Mouse (Mus musculus): Measurements from ENCODE around the gene Prkacb. TPM values are rescaled to one million over a fixed set of nuclear protein-coding genes. Genes with fewer than 3 reads are reported as not detected.

Prkacb gene
- polyA plus RNA-seq, 2 experiments, result 45.4 to 66.3 TPM

DNA sequence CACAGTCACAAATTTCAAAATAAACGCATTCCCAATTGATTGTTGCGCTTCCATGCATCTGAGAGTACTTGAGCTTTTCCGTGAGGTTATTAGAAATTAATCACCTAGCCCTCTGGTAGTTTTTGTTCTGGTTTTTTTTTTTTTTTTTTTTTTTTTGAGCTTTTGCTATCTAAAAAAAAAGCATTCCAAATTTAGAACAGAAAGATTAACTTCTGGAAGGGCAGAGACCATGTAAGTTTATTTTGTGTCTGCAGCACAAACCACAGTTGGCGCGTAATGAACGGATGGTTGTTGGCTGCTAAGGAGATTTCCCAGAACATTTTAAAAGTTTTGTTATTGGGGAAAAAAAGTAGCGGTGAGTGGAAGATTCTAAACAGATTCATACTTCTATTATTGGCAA lies 834 bp upstream of the Prkacb start:
- H3K9me3 ChIP-seq (ENCODE audit: control insufficient read depth, low read length), result no peaks in the 10 kb centered on the region
- no peaks in the 10 kb centered on the region for H3K36me3 ChIP-seq (ENCODE audit: control insufficient read depth, insufficient read depth, low read length)
- no peak overlapping the region for H3K27ac ChIP-seq (replicated peaks; ENCODE audit: low read depth, low read length)
- peak overlapping the region; percentile 99 for H3K4me3 ChIP-seq (replicated peaks; ENCODE audit: low read length)
- peaks cover 5% of the 10 kb centered on the region for H3K4me1 ChIP-seq (ENCODE audit: control insufficient read depth, insufficient read depth, low read length)
- DNase-seq (ENCODE audit: low spot score), result no peak
- 47% methylated on average over 7 of the region's 7 CpGs for WGBS
- H3K4me2 ChIP-seq (replicated peaks; ENCODE audit: low read depth, low read length, severe bottlenecking), result peak overlapping the region; percentile 62
- ATAC-seq (ENCODE audit: low FRiP score, low read depth), result no peak
- no peak for TF ChIP-seq POLR2A (IDR thresholded peaks at IDR 0.05; ENCODE audit: borderline replicate concordance, extremely low read depth, insufficient read depth, insufficient read length)
- H3K9ac ChIP-seq (ENCODE audit: low read depth, low read length, severe bottlenecking), result peak overlapping the region; percentile 95
- no peaks in the 10 kb centered on the region for H3K27me3 ChIP-seq (ENCODE audit: control insufficient read depth, insufficient read depth, low read length)

DNA sequence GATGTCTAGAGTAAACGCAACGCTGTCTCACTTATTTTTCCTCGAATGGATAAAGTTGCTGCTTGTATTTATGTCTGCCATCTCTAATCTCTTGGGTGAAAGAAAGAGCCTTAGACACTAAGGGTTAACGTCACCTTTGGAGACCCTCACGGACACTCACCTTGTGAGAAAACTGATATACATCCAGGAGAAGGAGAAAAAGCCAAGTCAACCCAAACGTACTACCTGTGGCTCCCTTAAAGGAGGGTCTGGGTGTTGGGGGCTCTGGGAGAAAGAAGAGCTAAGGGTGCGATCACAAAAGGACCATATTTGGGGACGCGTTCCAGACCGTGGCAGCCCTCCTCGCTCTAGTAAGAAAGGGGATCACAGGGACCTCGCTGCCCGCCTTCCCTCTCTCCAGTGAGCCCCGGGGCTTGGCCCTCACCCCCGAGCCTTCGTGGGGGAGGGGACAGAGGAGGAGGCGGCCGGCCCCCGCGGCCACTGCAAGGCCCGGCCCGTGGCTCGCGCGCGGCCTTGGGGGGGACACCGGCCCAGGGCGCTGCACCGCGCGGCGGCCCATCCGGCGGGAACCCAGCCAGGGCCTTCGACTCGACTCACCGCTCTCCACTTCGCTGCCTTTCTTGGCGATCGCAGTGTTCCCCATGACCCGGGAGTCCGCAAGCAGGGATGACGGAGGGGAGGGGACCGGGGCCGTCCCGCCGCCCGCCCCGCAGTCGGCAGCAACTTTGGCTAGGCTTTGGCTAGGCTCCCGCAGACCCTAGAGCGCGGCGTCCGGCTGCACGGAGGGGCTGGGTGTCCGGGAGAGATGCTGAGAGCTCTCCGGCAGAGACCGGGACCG lies 530 bp downstream of the Prkacb start:
- Histone ChIP-seq H3K4me2 (replicated peaks; ENCODE audit: low read depth, low read length, severe bottlenecking) (peak overlapping the region; percentile 63), H3K27ac (replicated peaks; ENCODE audit: low read depth, low read length) (peak overlapping the region; percentile 95), H3K9ac (ENCODE audit: low read depth, low read length, severe bottlenecking) (peak overlapping the region; percentile 95), H3K4me3 (replicated peaks; ENCODE audit: low read length) (peak overlapping the region; percentile 99), H3K4me1 (ENCODE audit: control insufficient read depth, insufficient read depth, low read length) (peaks cover 5% of the 10 kb centered on the region), H3K36me3 (ENCODE audit: control insufficient read depth, insufficient read depth, low read length) (no peaks in the 10 kb centered on the region), H3K27me3 (ENCODE audit: control insufficient read depth, insufficient read depth, low read length) (no peaks in the 10 kb centered on the region), H3K9me3 (ENCODE audit: control insufficient read depth, low read length) (no peaks in the 10 kb centered on the region)
- TF ChIP-seq POLR2A (IDR thresholded peaks at IDR 0.05; ENCODE audit: borderline replicate concordance, extremely low read depth, insufficient read depth, insufficient read length), result no peak
- ATAC-seq (ENCODE audit: low FRiP score, low read depth) (peak; percentile 59), DNase-seq (ENCODE audit: low spot score) (peak; percentile 31)
- WGBS, result under 1% methylated on average over 43 of the region's 60 CpGs

DNA sequence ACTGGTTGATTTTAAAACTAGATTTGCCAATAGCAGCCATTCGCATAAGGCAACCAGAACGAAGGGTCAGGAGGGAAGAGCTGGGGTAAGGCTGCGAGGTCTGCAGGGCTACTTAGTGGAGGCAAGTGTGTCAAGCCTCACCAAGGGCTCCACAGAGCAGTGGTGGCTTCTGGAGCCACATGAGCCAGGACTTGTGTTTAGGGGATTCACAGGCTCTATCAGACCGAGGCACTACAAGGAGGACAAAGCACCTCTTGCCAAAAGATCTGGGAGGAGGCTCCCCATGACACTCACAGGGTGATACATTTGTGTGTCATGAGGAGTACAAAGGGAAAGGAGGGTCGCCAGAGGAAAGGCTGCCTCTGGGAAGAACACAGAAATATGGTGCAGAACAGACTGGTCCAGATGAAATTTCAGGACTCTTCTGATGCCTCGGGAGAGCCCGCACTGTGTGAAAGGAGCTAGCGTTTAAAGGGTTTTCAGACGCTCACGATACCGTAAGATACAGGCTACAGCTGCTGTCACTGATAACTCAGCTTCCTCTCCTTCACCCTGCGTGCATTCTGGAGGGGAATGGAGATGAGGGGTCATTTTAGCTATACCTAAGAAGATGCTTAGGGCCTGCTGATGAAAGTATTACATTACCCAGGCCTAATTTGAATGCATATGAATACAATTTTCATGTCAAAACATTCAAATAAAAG lies 19.1 kb downstream of the Prkacb start:
- 90% methylated on average over 12 of the region's 12 CpGs for WGBS
- no peak for TF ChIP-seq POLR2A (IDR thresholded peaks at IDR 0.05; ENCODE audit: borderline replicate concordance, extremely low read depth, insufficient read depth, insufficient read length)
- no peaks in the 10 kb centered on the region for H3K9me3 ChIP-seq (ENCODE audit: control insufficient read depth, low read length)
- H3K27ac ChIP-seq (replicated peaks; ENCODE audit: low read depth, low read length), result no peak overlapping the region
- peaks cover 5% of the 10 kb centered on the region; the same call in 1 of the 2 replicates for H3K36me3 ChIP-seq (ENCODE audit: control insufficient read depth, insufficient read depth, low read length)
- H3K27me3 ChIP-seq (ENCODE audit: control insufficient read depth, insufficient read depth, low read length), result no peaks in the 10 kb centered on the region
- no peak overlapping the region for H3K9ac ChIP-seq (ENCODE audit: low read depth, low read length, severe bottlenecking)
- ATAC-seq (ENCODE audit: low FRiP score, low read depth), result no peak
- H3K4me3 ChIP-seq (replicated peaks; ENCODE audit: low read length), result no peak overlapping the region
- H3K4me2 ChIP-seq (replicated peaks; ENCODE audit: low read depth, low read length, severe bottlenecking), result no peak overlapping the region
- H3K4me1 ChIP-seq (ENCODE audit: control insufficient read depth, insufficient read depth, low read length), result no peaks in the 10 kb centered on the region
- DNase-seq (ENCODE audit: low spot score), result no peak

DNA sequence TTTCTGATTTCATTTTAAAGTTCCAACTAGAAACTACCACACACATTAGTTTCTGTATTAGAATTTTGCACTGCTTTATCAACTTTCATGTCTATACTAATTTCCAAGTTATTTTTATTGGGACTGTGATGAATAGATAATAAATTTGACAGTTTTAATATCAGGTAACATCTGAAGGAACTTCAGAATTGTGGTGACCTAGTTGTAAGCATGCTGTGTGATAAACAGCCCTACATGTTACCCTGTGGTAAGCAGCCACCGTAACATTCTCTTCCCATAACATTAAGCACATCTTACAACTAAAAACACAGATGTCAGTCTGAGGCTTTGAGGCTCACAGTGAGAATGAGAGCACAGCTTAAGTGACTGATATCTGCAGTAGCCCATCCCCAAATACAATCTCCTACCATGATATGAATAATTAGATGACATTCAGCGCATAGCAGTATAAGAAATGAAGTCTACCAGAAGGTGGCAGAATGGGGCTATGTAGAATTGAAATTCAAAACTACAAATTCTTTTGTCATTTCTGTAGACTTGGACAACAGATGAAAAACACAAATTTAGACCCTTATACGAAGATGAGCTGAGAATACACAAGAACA lies 20.5 kb downstream of the Prkacb start:
- Histone ChIP-seq H3K27ac (replicated peaks; ENCODE audit: low read depth, low read length) (no peak overlapping the region), H3K4me2 (replicated peaks; ENCODE audit: low read depth, low read length, severe bottlenecking) (no peak overlapping the region), H3K4me1 (ENCODE audit: control insufficient read depth, insufficient read depth, low read length) (no peaks in the 10 kb centered on the region), H3K9me3 (ENCODE audit: control insufficient read depth, low read length) (no peaks in the 10 kb centered on the region), H3K36me3 (ENCODE audit: control insufficient read depth, insufficient read depth, low read length) (peaks cover 4% of the 10 kb centered on the region; the same call in 1 of the 2 replicates), H3K4me3 (replicated peaks; ENCODE audit: low read length) (no peak overlapping the region), H3K27me3 (ENCODE audit: control insufficient read depth, insufficient read depth, low read length) (no peaks in the 10 kb centered on the region), H3K9ac (ENCODE audit: low read depth, low read length, severe bottlenecking) (no peak overlapping the region)
- ATAC-seq (ENCODE audit: low FRiP score, low read depth) (no peak), DNase-seq (ENCODE audit: low spot score) (no peak)
- 85% methylated on average over 3 of the region's 3 CpGs for WGBS
- no peak for TF ChIP-seq POLR2A (IDR thresholded peaks at IDR 0.05; ENCODE audit: borderline replicate concordance, extremely low read depth, insufficient read depth, insufficient read length)

DNA sequence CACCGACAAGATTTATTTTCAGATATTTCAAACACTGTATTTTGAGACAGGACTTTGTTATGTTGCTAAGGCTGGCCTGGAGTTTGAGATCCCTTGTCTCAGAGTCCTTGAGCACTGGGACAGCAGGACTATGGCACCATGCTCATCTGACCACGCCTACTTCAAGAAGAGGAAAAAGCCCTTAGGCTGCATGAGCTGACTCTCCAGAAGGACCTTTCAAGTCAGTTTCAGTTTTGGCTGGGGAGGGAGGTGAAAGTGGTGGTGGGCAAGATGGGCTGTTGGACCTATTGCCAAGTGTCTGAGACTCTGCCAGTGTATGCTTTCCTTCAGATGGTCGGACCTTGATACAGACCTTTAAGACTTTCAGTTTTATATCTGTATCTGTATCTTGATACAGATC lies 28.6 kb downstream of the Prkacb start:
- Histone ChIP-seq H3K4me3 (replicated peaks; ENCODE audit: low read length) (no peak overlapping the region), H3K4me2 (replicated peaks; ENCODE audit: low read depth, low read length, severe bottlenecking) (no peak overlapping the region), H3K9ac (ENCODE audit: low read depth, low read length, severe bottlenecking) (no peak overlapping the region), H3K27me3 (ENCODE audit: control insufficient read depth, insufficient read depth, low read length) (no peaks in the 10 kb centered on the region), H3K36me3 (ENCODE audit: control insufficient read depth, insufficient read depth, low read length) (no peaks in the 10 kb centered on the region), H3K9me3 (ENCODE audit: control insufficient read depth, low read length) (no peaks in the 10 kb centered on the region), H3K27ac (replicated peaks; ENCODE audit: low read depth, low read length) (no peak overlapping the region), H3K4me1 (ENCODE audit: control insufficient read depth, insufficient read depth, low read length) (peaks cover 8% of the 10 kb centered on the region)
- 70% methylated on average over 3 of the region's 3 CpGs for WGBS
- no peak for ATAC-seq (ENCODE audit: low FRiP score, low read depth)
- TF ChIP-seq POLR2A (IDR thresholded peaks at IDR 0.05; ENCODE audit: borderline replicate concordance, extremely low read depth, insufficient read depth, insufficient read length), result no peak
- DNase-seq (ENCODE audit: low spot score), result no peak
